Mouse (Mus musculus): ENCODE results near the gene Phactr3. TPM values are rescaled to one million over a fixed set of nuclear protein-coding genes. Genes with fewer than 3 reads are reported as not detected.

Gene Phactr3
- total and polyA plus RNA-seq, 3 experiments: not detected

- Histone ChIP-seq H3K27me3 (ENCODE audit: control insufficient read depth in 1 of 2, insufficient read depth in 2 of 2, low read length in 2 of 2) (no peaks in the 10 kb centered on the region), H3K36me3 (ENCODE audit: control insufficient read depth in 1 of 2, insufficient read depth in 2 of 2, low read length in 2 of 2) (no peaks in the 10 kb centered on the region), H3K4me3 (ENCODE audit: control insufficient read depth in 1 of 2, insufficient read depth in 1 of 2, low read depth in 2 of 2, low read length in 2 of 2) (no peak overlapping the region), H3K79me2 (ENCODE audit: control insufficient read depth, insufficient read depth, low read length, poor library complexity) (no peaks in the 10 kb centered on the region), H3K4me1 (ENCODE audit: control insufficient read depth in 1 of 2, insufficient read depth in 2 of 2, low read length in 2 of 2) (no peaks in the 10 kb centered on the region), H3K9me3 (replicated peaks; ENCODE audit: insufficient read depth, low read length) (no peaks in the 10 kb centered on the region), H3K9ac (ENCODE audit: control insufficient read depth, low read depth, low read length, poor library complexity, severe bottlenecking) (no peak overlapping the region), H3K27ac (ENCODE audit: control insufficient read depth, low read depth, low read length) (no peak overlapping the region)
- TF ChIP-seq MYC (IDR thresholded peaks at IDR 0.05; ENCODE audit: low read depth, low read length) (no peak), NELFE (IDR thresholded peaks at IDR 0.05; ENCODE audit: low read depth, low read length) (no peak), CTCF (IDR thresholded peaks at IDR 0.05 in 2 of 3, conservative IDR thresholded peaks at IDR 0.05 in 1 of 3; ENCODE audit: control insufficient read depth in 1 of 3, insufficient read depth in 1 of 3, low read depth in 2 of 3, low read length in 3 of 3, poor library complexity in 1 of 3, severe bottlenecking in 1 of 3) (peak; percentile 48 to 77 (median 71)), TBP (IDR thresholded peaks at IDR 0.05; ENCODE audit: low read depth, low read length) (no peak), NRF1 (IDR thresholded peaks at IDR 0.05; ENCODE audit: insufficient read depth, low read depth, low read length, poor library complexity, severe bottlenecking) (no peak), UBTF (IDR thresholded peaks at IDR 0.05; ENCODE audit: borderline replicate concordance, insufficient read depth, low read depth, low read length) (no peak), SIN3A (IDR thresholded peaks at IDR 0.05; ENCODE audit: low read length) (no peak), POLR2AphosphoS5 (IDR thresholded peaks at IDR 0.05; ENCODE audit: borderline replicate concordance, low read depth, low read length) (no peak), POLR2AphosphoS2 (IDR thresholded peaks at IDR 0.05; ENCODE audit: low read length) (no peak), TAL1 (IDR thresholded peaks at IDR 0.05; ENCODE audit: low read length) (no peak), E2F4 (IDR thresholded peaks at IDR 0.05; ENCODE audit: borderline replicate concordance, low read depth, low read length) (no peak), SMC3 (IDR thresholded peaks at IDR 0.05; ENCODE audit: low read depth, low read length) (peak; percentile 65), MYB (IDR thresholded peaks at IDR 0.05; ENCODE audit: low read depth, low read length) (no peak), POLR2A (IDR thresholded peaks at IDR 0.05; ENCODE audit: control insufficient read depth in 1 of 2, insufficient read depth in 1 of 2, low read depth in 1 of 2, low read length in 2 of 2, poor library complexity in 1 of 2) (no peak), EP300 (IDR thresholded peaks at IDR 0.05; ENCODE audit: low read depth in 1 of 2, low read length in 2 of 2) (no peak), RAD21 (IDR thresholded peaks at IDR 0.05; ENCODE audit: low read depth, low read length) (peak; percentile 61), MAX (IDR thresholded peaks at IDR 0.05; ENCODE audit: low read length) (no peak), MEF2A (IDR thresholded peaks at IDR 0.05; ENCODE audit: extremely low read depth, insufficient replicate concordance, low read depth, low read length, poor library complexity, severe bottlenecking) (no peak), CHD1 (IDR thresholded peaks at IDR 0.05; ENCODE audit: low read depth, low read length) (no peak), ZC3H11A (IDR thresholded peaks at IDR 0.05; ENCODE audit: low read depth, low read length) (peak; percentile 50), ZKSCAN1 (IDR thresholded peaks at IDR 0.05; ENCODE audit: low read depth, low read length) (no peak), MXI1 (IDR thresholded peaks at IDR 0.05; ENCODE audit: low read depth, low read length) (no peak)
- peak; percentile 49 for DNase-seq (ENCODE audit: low read depth, low spot score)
Measured at GRCm38 (mm10) chr2:178098021-178098420, 20.8 kb upstream of the Phactr3 start.

GRCm38 (mm10) chr2:178101957-178102356 is 16.8 kb upstream of the Phactr3 start:
- Histone ChIP-seq H3K4me3 (ENCODE audit: control insufficient read depth in 1 of 2, insufficient read depth in 1 of 2, low read depth in 2 of 2, low read length in 2 of 2) (no peak overlapping the region), H3K4me1 (ENCODE audit: control insufficient read depth in 1 of 2, insufficient read depth in 2 of 2, low read length in 2 of 2) (no peaks in the 10 kb centered on the region), H3K27me3 (ENCODE audit: control insufficient read depth in 1 of 2, insufficient read depth in 2 of 2, low read length in 2 of 2) (no peaks in the 10 kb centered on the region), H3K27ac (ENCODE audit: control insufficient read depth, low read depth, low read length) (no peak overlapping the region), H3K36me3 (ENCODE audit: control insufficient read depth in 1 of 2, insufficient read depth in 2 of 2, low read length in 2 of 2) (no peaks in the 10 kb centered on the region), H3K9ac (ENCODE audit: control insufficient read depth, low read depth, low read length, poor library complexity, severe bottlenecking) (no peak overlapping the region), H3K79me2 (ENCODE audit: control insufficient read depth, insufficient read depth, low read length, poor library complexity) (no peaks in the 10 kb centered on the region), H3K9me3 (replicated peaks; ENCODE audit: insufficient read depth, low read length) (no peaks in the 10 kb centered on the region)
- DNase-seq (ENCODE audit: low read depth, low spot score): peak; percentile 14
- TF ChIP-seq RCOR1 (IDR thresholded peaks at IDR 0.05; ENCODE audit: low read depth, low read length): no peak
- TF ChIP-seq CTCF (IDR thresholded peaks at IDR 0.05 in 2 of 3, conservative IDR thresholded peaks at IDR 0.05 in 1 of 3; ENCODE audit: control insufficient read depth in 1 of 3, insufficient read depth in 1 of 3, low read depth in 2 of 3, low read length in 3 of 3, poor library complexity in 1 of 3, severe bottlenecking in 1 of 3): peak in 2 of 3 experiments; percentile 39 to 40; a peak in 4 of 6 replicates
- no peak for TF ChIP-seq E2F4 (IDR thresholded peaks at IDR 0.05; ENCODE audit: borderline replicate concordance, low read depth, low read length)
- TF ChIP-seq TAL1 (IDR thresholded peaks at IDR 0.05; ENCODE audit: low read length): no peak
- TF ChIP-seq JUND (IDR thresholded peaks at IDR 0.05; ENCODE audit: low read depth, low read length): no peak
- TF ChIP-seq SMC3 (IDR thresholded peaks at IDR 0.05; ENCODE audit: low read depth, low read length): 0 out of 2 replicates have a peak, but pooled peaks have one; percentile 22
- TF ChIP-seq RAD21 (IDR thresholded peaks at IDR 0.05; ENCODE audit: low read depth, low read length): peak; percentile 8
- no peak for TF ChIP-seq ZKSCAN1 (IDR thresholded peaks at IDR 0.05; ENCODE audit: low read depth, low read length)
- no peak for TF ChIP-seq GABPA (IDR thresholded peaks at IDR 0.05; ENCODE audit: low read depth, low read length)
- no peak for TF ChIP-seq MAFK (IDR thresholded peaks at IDR 0.05; ENCODE audit: borderline replicate concordance, low read depth, low read length)
- TF ChIP-seq MYC (IDR thresholded peaks at IDR 0.05; ENCODE audit: low read depth, low read length): no peak

All from MEL (cell line).